Mouse (Mus musculus) CD8-positive naive resting alpha-beta T cell, adult 57 days (primary cell): ENCODE data around the gene Zfp143. TPM values are rescaled to one million over a fixed set of nuclear protein-coding genes. Genes with fewer than 3 reads are reported as not detected.

Experiments
- total RNA-seq: library from RNA; stranded (reverse); gene quantifications from one replicate; pipeline ENCODE4 v1.2.4, GENCODE M21; 2023

Gene Zfp143
- 25.8 TPM for total RNA-seq

DNA sequence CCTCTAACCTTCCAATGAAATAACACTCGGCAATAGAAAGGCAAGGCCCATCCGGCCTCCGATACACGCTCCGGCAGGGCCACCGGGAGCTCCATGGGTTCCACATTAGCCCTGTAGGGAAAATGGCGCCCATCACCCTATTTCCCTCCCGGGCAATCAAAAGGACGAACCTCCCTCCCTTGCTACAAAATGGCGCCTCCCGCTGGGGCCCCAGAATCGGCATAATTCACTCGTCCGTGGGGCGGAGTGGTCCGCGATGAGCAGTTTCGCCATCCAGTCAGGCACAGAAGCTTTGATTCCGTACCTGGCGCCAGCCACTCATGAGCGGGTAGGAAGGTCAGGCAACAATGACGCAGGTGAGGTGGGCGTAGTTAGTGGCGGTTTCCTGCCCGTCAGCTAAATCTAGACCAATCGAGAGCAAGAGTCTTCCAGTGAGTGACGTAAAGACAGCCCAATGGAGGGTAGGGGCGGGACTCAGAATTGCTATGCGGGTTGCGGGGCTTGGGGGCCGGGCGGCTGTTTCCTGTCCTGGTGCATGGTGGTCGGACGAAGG lies at the start of gene Zfp143:
TSS of gene Zfp143 (plus strand) at position 19 of the 553 bp plus-strand sequence.

DNA sequence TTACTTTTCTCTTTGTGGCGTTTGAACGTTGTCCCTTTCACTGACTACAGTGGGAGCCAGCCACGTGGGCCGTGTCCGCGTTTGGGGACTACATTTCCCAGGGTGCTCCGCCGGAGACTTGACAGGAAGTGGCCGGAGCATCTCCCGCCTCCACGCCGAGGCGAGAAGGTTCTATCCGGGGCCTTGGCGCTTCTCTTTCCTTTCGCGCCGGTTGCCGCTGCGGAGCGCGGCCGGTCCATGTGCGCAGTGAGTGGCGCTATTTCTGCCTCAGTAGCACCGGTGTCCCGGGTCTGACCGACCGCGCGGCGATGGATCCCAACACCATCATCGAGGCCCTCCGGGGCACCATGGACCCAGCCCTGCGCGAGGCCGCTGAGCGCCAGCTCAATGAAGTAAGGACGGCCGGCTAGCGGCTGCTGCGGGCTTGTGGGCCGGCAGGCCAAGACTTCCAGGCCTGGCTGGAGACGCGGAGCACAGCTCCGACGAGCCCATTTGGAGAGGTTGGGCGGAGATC lies 42.8 kb upstream of the Zfp143 start, which contains the start of gene Ipo7:
TSS of gene Ipo7 (plus strand) at position 158 of the 514 bp plus-strand sequence.

DNA sequence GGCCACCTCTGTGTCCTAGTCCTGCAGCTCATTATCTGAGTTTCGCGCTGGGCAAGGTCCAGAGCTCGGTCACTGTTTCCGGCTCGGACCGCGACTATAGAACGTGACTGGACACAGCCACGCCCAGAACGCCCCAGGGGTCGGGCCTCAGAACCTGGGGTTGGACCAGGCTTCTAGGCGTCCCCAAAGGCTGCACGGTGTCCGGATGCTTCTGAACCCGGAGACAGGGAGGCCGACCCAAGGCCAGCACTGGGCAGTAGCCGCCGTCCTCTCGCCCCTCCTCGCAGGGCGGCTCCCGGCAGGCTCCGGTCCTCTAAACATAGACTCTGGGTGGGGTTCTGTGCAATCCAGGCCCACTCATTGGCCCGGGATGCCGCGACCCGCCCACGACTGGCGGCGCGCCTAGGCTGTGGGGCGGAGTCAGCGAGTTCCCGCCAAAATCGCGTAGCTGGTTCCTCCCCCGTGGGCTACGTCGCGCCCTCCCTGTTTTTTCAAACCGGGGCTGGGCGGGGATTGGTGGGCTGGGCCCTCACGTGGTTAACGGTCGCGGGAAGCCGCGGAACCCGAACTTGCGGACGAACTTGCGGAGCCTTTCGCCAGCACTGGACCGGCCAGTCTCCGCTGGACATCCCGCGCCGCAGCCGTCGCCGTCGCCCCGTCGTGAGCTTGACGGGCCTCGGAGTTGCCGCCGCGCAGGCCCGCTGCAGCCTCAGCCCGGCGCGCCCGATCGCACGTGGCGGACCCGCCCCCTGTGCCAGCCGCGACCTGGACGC lies 60.7 kb downstream of the Zfp143 start, which contains the start of gene Wee1:
TSS of gene Wee1 (plus strand) at position 531 of the 773 bp plus-strand sequence.

Other genes with a start within 250 kb of the Zfp143 start
- gene Scube2, start 195.5 kb upstream of the Zfp143 start, total RNA-seq, result not detected
- 21.5 TPM for gene Dennd5a, start 100.7 kb upstream of the Zfp143 start, total RNA-seq
- gene Tmem41b, start 74.3 kb upstream of the Zfp143 start, total RNA-seq, result 42.7 TPM
- 63.5 TPM for gene Ipo7, start 42.9 kb upstream of the Zfp143 start, total RNA-seq
- 2.1 TPM for gene Wee1, start 60.8 kb downstream of the Zfp143 start, total RNA-seq
- 33.3 TPM for gene Swap70, start 160.5 kb downstream of the Zfp143 start, total RNA-seq